Mouse (Mus musculus) urinary bladder, postnatal 10 days (tissue): Measurements from ENCODE around the gene Cga.
A peak's percentile ranks its signal among the peaks of the same experiment; 100 is the strongest.

Experiments
- DNase-seq: peaks from one replicate; pipeline ENCODE4 v3.0.0; 2022; ENCODE audit warnings: low spot score

Cga gene

DNA sequence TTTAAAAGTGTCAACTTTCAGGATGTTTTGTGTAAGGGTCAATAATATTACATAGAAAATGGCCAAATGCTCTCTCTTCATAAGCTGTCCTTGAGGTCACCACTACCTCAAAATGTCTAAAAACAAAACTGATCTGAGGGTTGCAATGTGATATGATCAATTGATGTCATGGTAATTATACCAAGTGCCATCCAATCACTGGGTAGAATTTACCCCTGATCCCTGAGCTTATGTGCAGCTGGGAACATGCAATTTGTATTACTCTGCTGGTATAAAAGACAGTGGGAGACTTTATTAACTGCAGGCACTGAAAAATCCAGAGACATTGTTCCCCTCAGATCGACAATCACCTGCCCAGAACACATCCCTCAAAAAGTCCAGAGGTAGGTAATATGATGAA lies at the start of gene Cga:
Gene Cga, plus strand, starts transcription at position 301 of the 400 bp plus-strand sequence.
- DNase-seq = no peak

GRCm38 (mm10) chr4:34843839-34844238 lies 49.7 kb upstream of the Cga start:
- no peak for DNase-seq

DNA sequence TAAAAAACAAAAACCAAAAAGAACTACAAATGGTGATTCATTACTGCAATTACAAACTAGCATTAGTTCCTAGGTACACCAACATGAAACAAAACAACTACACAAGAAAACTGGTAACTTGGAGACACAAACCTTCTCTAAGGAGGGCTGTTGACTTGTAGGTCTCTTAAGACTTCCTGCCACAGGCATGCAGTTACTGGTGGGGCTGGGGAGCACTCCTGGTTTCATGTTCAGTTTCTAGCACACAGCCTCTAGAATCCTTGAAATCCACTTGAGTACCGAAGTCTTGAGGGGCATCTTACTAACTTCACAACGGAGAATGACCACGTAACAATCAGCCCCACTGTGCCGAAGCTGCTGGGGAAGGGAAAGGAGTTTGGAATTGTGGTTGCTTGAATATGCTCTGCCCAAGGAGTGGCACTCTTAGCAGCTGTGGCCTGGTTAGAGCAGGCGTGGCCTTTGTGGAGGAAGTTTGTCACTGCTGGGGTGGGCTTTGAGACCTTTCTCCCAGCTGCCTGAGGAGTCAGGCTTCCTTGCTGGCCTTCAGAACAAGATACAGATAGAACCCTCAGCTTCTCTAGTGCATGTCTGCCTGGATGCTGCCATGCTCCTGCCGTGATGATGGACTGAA lies 45.8 kb upstream of the Cga start:
- no peak for DNase-seq

DNA sequence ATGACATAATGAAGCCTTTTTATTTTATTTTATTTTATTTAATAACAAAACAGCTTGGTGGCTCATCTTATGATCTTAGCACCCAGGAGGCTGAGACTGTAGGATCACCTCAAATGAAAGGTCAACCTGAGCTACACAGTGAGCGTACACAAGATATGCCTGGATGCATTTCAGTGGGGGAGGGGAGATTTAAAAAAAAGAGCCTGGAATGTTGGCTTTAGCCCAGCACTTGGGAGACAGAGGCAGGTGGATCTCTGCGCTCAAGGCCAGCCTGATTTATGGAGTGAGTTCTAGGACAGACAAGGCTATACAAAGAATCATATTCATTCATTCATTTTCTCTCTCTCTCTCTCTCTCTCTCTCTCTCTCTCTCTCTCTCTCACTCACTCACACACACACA lies 43.4 kb upstream of the Cga start:
- DNase-seq = no peak

- no peak for DNase-seq
These were observed 41.5 kb upstream of the Cga start for GRCm38 (mm10) chr4:34852051-34852450.

DNA sequence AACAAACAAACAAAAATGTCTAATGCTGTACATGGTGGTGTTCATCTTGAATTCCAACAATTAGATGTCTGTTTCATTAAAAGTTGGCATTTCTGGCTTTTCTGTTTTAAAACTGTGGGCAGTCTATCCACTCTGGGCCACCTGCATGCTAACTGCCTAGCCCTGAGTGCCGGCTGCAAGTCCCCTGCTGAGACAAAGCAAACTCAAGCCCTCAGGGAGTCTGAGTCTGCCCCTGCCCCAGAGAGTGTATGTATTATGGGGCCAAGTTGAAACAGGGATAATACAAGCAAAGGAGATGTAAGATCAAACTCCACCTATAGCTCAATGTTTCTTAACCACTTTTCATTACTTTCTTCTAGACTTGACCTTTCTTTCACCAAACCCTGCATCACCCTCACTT lies 37.6 kb upstream of the Cga start:
- DNase-seq = no peak

DNA sequence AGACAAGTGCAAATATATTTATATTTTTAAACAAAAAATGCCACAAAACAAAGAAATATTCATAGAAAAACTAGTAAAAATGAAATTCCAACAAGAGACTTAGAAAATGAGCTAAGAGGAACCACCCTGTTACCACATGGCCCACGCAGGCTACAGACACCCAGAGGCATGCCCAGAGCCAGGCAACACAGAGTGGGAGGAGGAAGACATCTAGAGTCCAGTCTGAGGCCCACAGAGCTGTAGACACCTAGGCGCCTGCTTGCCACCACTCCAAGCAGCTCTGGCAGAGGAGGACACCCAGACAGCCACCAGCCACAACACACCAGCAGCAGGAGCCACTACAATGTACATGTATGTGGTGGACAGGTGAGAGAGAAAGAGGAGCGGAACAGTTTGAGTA lies 34.7 kb upstream of the Cga start:
- no peak for DNase-seq

- DNase-seq = no peak
These were observed 34.2 kb upstream of the Cga start for GRCm38 (mm10) chr4:34859416-34859815.

- DNase-seq = no peak
These were observed 32.1 kb upstream of the Cga start for GRCm38 (mm10) chr4:34861438-34861837.

DNA sequence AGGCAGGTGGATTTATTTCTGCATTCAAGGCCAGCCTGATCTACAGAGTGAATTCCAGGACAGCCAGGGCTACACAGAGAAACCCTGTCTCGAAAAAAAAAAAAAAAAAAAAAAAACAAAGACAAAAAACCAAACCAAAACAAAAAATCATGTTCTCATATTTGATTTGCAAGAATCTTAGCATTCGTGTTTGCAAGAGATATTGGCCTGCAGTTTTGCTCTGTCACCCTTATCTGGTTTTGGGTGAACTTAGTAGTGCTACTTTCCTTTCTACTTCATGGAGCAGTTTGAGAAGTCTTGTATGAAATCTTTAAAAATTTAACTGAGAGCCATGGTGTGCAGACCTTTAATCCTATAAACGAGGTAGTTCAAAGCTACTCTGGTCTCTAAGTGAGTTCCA lies 23.8 kb upstream of the Cga start:
- DNase-seq = no peak

DNA sequence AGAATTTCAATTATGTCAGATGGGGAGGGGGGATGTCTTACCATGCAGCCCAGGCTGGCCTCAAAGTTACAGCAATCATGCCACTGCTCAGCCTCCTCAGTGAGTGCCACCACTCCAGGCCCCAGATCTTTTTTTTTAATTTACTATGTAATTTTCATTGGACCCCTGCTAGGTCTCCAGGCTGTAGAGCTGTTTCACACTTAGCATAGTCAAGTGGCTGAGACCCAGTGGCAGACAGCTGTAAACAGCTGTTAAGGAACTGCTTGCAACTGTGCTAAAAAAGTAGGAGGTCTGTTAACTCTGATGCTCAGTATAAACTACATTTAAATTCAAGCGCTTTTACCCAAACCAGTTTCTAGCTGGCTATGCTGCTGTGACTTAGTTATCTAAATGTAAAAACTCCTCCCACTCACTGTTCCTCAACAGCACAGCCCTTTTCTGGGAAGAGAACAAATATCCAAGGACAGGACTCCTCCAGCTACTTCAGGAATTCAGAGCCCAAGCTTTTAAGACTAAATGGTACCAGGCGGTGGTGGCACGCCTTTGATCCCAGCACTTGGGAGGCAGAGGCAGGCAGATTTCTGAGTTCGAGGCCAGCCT lies 20.6 kb upstream of the Cga start:
- DNase-seq = no peak

GRCm38 (mm10) chr4:34874234-34874633 lies 19.3 kb upstream of the Cga start:
- no peak for DNase-seq

GRCm38 (mm10) chr4:34880921-34881650 lies 12.5 kb upstream of the Cga start:
- no peak for DNase-seq

GRCm38 (mm10) chr4:34881851-34882250 lies 11.7 kb upstream of the Cga start:
- no peak for DNase-seq

DNA sequence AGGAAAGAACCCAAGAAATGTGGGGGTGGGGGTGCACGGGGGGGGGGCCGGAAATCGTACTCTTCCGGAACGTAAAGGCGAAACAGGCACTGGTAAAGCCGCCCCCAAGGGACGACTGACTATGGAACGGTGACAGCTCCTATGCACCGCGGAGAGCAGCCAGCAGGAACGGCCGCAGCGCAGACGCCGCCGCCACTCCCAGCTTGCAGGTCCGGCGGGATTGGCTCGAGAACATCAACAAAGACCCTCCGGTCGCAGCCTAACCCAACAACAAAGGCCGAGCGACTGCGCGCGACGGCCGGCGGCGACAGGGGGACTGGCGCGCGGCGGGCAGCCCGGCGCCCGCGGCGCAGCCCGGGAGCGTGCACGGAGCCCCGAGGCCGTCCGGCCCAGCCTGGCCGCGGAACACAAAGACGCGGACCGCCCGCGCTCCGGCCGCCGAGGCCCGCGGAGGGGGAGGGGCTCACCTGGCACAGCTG lies 11.2 kb upstream of the Cga start:
- DNase-seq = no peak

DNA sequence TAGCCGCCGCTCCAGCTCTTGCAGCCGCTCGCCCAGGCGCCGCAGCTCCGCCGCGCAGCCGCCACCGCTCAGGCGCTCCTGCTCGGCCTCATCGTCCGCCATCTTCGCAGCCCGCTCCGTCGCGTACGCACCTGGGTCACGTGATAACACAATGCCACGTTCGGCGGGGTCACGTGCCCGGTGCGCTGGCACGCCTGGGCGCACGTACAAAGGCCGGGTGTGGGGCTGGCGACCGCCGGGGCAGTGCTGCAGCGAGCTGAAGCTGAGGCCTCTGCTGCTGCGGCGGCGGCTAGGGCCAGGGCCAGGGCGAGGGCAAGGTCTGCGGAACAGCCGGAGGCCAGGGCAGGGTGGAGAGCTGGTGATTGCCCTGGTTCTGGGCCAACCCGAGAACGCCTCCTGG lies 10.8 kb upstream of the Cga start, which contains the start of gene Zfp292:
Gene Zfp292, minus strand, starts transcription at position 143 of the 400 bp plus-strand sequence.
- peak; percentile 73 for DNase-seq

DNA sequence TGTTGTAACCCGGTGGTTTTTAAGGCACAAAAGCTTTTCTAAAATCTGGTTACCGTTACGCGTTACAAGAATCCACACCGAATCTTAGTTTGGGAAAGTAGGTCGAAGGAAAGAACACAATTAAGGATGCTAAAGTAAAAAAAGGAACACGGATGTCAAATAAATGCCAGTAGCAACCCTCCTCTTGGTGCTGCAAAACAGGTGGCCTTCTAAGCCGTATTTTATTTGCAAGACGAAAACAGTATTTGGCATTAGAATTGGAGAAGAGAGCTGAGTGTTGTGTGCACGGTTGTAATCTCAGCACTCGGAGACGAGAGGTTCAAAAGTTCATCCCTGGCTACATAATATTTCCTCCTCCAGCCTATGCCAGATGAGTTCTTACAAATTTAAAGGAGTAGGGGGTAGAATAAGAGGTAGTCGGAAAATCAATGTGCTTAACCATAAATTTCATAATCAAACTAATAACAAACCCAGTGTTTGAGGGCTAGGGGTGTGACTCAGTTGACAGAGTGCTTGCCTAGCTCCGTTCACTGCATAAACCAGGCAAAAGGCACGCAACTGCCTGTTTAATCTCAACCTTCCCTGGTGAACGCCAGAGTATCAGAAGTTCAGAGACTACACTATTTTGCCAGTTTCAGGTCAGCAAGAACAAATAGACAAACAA lies 10.1 kb upstream of the Cga start:
- no peak for DNase-seq

GRCm38 (mm10) chr4:34885631-34886351 lies 7.8 kb upstream of the Cga start:
- no peak for DNase-seq

DNA sequence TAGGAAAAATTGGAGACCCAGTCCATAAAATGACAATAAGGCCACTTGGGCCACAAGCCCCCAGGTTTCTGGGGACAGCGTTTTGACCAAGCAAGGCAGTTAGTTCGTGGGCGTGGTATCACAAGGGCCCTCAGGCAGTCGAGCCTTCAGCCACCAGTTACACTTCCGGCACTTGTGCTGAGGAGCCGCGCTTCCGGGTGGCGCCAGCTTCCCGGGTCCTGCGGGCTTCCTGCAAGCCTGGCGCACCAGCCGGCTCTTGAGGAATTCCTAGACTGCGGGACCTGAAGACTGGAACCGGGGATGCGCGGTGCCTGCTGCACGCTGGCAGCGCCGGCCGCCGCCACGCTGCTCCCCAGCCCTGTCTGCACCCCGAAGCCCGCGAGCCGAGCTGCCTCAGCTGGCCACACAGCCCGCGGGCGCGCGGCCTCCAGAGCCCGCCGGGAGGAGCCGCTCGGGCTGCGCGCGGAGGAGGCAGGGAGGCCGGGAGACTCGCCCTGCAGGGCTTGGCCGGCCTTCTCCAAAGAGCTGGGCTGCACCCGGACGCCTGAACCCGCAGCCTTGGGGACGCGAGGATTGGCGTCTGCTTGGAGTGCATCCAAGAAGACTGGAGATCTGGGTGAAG lies 7.0 kb upstream of the Cga start:
- DNase-seq = peak; percentile 18

DNA sequence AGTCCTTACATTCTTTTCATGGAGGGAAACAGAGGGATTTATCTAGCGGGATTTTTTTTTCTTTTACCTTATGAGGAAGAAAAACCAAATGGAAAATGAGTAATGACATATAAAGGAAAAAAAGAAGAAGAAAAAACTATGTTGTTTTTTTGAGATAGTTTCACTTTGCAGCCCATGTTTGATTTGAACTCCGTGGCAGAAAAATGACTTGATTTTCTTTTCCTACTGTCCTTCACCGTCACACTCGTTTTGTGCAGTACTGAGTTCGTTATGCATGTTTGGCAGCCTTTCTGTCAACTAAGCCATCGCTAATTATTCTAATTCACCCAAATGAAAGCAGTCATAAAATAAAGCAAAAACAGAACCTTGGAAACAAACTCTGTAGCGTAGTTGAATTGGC lies 6.3 kb upstream of the Cga start:
- no peak for DNase-seq

DNA sequence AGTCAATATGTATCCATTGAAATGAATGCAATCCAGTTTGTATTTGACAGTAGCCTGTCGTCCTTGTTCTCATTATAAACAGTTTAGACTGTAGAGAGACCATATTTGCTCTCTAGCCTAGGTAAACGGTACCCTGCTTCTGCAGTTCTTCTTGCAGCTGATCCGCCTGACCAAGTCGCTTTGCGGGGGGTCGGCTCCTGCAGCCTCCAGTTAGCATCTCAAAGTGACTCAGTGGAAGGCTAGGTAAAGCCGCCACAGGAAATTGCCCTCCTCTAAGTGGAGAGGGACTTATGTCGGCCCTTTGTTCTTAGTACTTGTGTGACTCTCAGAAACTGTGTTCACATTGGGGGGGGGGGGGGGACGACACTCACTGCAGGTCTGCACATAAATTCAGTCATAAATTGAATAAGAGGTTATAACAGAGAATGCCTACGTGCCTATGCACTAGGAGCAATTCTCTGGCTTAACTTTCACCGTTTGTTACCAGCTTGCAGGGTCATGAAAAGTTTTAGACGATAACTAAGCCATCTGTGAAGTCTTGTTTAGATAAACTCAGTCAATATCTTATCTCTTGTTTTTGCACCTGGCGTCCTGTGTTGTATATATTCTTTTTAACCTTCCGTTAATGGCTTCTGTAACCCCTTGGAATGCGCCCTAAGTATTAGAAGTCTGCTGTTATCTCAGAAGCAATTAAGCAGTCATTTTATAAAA lies 4.3 kb upstream of the Cga start:
- DNase-seq = no peak
